Mouse (Mus musculus) small intestine, adult 10 weeks (tissue): ENCODE measurements around the gene Far1. TPM values are rescaled to one million over a fixed set of nuclear protein-coding genes. Genes with fewer than 3 reads are reported as not detected.

ENCODE experiments used
- polyA plus RNA-seq: library from polyadenylated mRNA; stranded (reverse); fragments of 350-450 nt; fragmentation: Illumina TruSeq; extraction: RNeasy Lipid Tissue Mini Kit (QIAGEN cat#74804); gene quantifications from one replicate; pipeline ENCODE4 v1.2.3, GENCODE M21; 2014; ENCODE audit warnings: low replicate concordance

Gene Far1
- 47.1 TPM for polyA plus RNA-seq

DNA sequence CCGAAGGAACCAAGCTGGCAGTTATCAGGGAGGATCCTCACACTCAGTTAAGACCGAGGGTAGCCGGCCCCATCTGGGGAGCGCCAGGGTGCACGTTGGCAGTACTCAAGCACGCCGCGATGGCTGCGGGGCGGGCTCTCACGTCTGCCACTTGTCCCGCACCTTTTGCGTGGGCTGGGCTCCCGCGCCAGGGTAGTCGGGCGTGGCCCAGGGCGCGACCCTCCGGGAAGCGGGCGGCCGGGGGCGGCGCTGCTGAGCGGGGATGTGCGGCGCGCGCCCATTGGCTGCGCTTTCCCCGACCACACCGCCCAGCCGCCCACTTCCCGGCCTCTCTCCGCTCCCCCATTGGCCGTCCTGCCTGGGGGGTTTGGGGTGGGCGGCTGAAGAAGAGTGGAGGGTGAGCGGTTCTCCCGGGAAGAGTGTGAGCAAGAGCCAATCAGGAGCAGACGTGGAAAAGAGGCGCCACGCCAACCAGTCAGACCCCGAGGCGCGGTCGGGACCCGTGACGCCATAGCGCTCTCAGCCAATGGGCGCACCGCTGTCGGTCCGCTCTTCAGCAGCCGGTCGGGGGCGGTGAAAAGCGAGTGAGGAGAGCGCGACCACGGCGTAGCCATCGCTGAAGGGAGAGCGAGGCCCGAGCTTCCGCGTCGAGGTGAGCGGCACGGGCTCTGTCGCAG, at the start of gene Far1:
Gene Far1 (plus strand): TSS at position 549 of the 677 bp plus-strand sequence.

Other genes with a start within 250 kb of the Far1 start
- gene Btbd10, start 144.4 kb upstream of the Far1 start, polyA plus RNA-seq: 18.9 TPM
- not detected for gene Pth, start 125.3 kb upstream of the Far1 start, polyA plus RNA-seq